Mouse (Mus musculus) brain, embryonic 14.5 days (tissue): ENCODE measurements around the gene Smchd1.
"Not testable (repeated sequence)": the region's sequence is repeated elsewhere in the genome, so short reads cannot be mapped to it uniquely, and the experiment has no call there.

ENCODE experiments used
- CTCF ChIP-seq: fragments of 200-500 bp; IDR thresholded peaks from 2 replicates; pipeline ENCODE4 v1.5.1; 2012; ENCODE audit warnings: inconsistent platforms, mild to moderate bottlenecking, moderate library complexity, borderline replicate concordance; ENCODE audit not compliant: insufficient read depth, insufficient read length; ENCODE audit errors: extremely low read depth
- POLR2A ChIP-seq: fragments of 200-500 bp; IDR thresholded peaks from 2 replicates; pipeline ENCODE4 v1.6.1; 2012; ENCODE audit warnings: mild to moderate bottlenecking, inconsistent platforms, borderline replicate concordance; ENCODE audit not compliant: poor library complexity, insufficient read depth, insufficient read length, severe bottlenecking; ENCODE audit errors: extremely low read depth

- TF ChIP-seq POLR2A, CTCF: not testable (repeated sequence)
These were observed 55.7 kb downstream of the Smchd1 start for GRCm38 (mm10) chr17:71419448-71419847.
